Mouse (Mus musculus): ENCODE data around the gene Ramp1.

GRCm38 (mm10) chr1:91215264-91215663, 35.6 kb downstream of the Ramp1 start:
- TF ChIP-seq ZNF384 (IDR thresholded peaks at IDR 0.05; ENCODE audit: low read depth, low read length): no peak
- TF ChIP-seq MAFK (IDR thresholded peaks at IDR 0.05; ENCODE audit: insufficient read depth, low read depth, low read length): no peak
- no peak for TF ChIP-seq CHD2 (IDR thresholded peaks at IDR 0.05; ENCODE audit: low read depth, low read length)
- TF ChIP-seq HCFC1 (IDR thresholded peaks at IDR 0.05; ENCODE audit: borderline replicate concordance, insufficient read depth, low read length): no peak

Data from ES-E14 (cell line).